In genomic region chr5:48330817-48331216, GRCm38 (mm10) we compare ENCODE assay signal across 17 mouse cellular contexts.
"Had no signal": no experiment of that assay in that cellular context is flagged by ENCODE, and none has a peak within 500 bp of the region (broad histone marks: within the 10 kb centered on the region; RNA-seq: fewer than 3 reads in every experiment).

No protein-coding gene starts in this region.

- H3K36me3 ChIP-seq: midbrain, embryonic 12.5 days; neural tube, embryonic 13.5 days; neural tube, embryonic 15.5 days; stomach, embryonic 15.5 days had no signal

- DNase-seq: lung, adult 18-20 months; lung, postnatal 10 days; lung, postnatal 4 days; midbrain, embryonic 14.5 days; retina, postnatal 1 day; right cerebral cortex, adult 18-20 months; right cerebral cortex, postnatal 25 days; right cerebral cortex, postnatal 4 days; thymus, adult 2 months; thymus, postnatal 25 days; thymus, postnatal 4 days had no signal

- H3K4me2 ChIP-seq: lung, embryonic 14.5 days; midbrain, embryonic 12.5 days; neural tube, embryonic 13.5 days; neural tube, embryonic 15.5 days; stomach, embryonic 15.5 days had no signal

- H3K27me3 ChIP-seq: megakaryocyte, embryonic 14.5 days; neural tube, embryonic 13.5 days; neural tube, embryonic 15.5 days; stomach, embryonic 15.5 days had no signal

- H3K4me3 ChIP-seq: midbrain, embryonic 12.5 days; neural tube, embryonic 13.5 days; neural tube, embryonic 15.5 days; stomach, embryonic 15.5 days had no signal
